Mouse (Mus musculus) G1E (cell line): ENCODE measurements around the gene Tnfrsf13c.

Experiments used
- CTCF ChIP-seq: IDR thresholded peaks from 2 replicates; pipeline ENCODE4 v1.5.1; 2012; ENCODE audit warnings: low read depth, low read length, inconsistent platforms, mixed read lengths
- GATA1 ChIP-seq: IDR thresholded peaks from 2 replicates; pipeline ENCODE4 v1.6.1; 2012; ENCODE audit warnings: borderline replicate concordance, low read length, inconsistent platforms, mixed read lengths
- GATA2 ChIP-seq: IDR thresholded peaks from 2 replicates; pipeline ENCODE4 v1.6.1; 2012; ENCODE audit warnings: low read depth, low read length, inconsistent platforms, borderline replicate concordance

GRCm38 (mm10) chr15:82184183-82184582 lies 40.0 kb downstream of the Tnfrsf13c start:
- no peak for TF ChIP-seq CTCF
- TF ChIP-seq GATA1: no peak
- no peak for TF ChIP-seq GATA2
